ENCODE assay signal across 7 mouse cellular contexts in the genomic region with DNA sequence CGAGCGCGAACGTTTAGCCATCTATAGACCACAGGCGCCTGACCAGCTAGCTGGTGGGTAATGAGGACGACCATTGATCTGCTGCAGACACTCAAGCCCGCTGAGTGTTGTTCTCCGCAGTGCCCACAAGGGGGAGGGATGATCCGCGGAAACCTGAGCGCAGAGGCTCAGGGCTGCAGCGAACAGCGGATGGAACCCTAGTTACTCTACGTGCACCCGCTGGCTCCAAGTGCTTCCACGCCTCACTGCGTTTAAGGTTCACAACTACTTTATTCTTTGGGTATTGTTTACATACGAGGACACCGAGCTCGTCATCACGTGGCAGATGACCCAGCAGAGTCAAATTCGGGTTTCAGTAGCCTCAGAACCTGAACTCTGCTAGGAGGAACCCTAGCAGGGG. TPM values are rescaled to one million over a fixed set of nuclear protein-coding genes. Genes with fewer than 3 reads are reported as not detected.
A peak's percentile ranks its signal among the peaks of the same experiment; 100 is the strongest.
DNase-seq lines count a peak whose midpoint lies in the region; TF ChIP-seq lines count a peak whose summit lies in the region.

No protein-coding gene starts in this region.

- WGBS in small intestine, adult 2 months, result 6% methylated on average over 22 of the region's 22 CpGs

- intact Hi-C loops in left cerebral cortex, postnatal 36 days (cut with DNase I), result no loop called here

- no peaks in the 10 kb centered on the region for H3K36me3 ChIP-seq in small intestine, adult 2 months (ENCODE audit: control insufficient read depth, insufficient read depth, low read length)

- H3K4me1 ChIP-seq in small intestine, adult 2 months (ENCODE audit: control insufficient read depth, insufficient read depth, insufficient read length, low read length), result peaks cover 36% of the 10 kb centered on the region

- DNase-seq in T-cell, adult 2 months (ENCODE audit: low spot score), result peak; percentile 79
- DNase-seq in cerebellum, postnatal 14 days, result peak; percentile 80 to 81
- DNase-seq in gastrocnemius, postnatal 10 days, result peak; percentile 73
- DNase-seq in hindlimb bud, embryonic 11.5 days (ENCODE audit: extremely low spot score, low read depth, low spot score), result peak; percentile 69
- peak; percentile 49 to 60 for DNase-seq in left cerebral cortex, postnatal 36 days (ENCODE audit: low spot score in 2 of 2)
- peak; percentile 91 for DNase-seq in mesoderm, embryonic 11.5 days (ENCODE audit: low read depth, low spot score)

- H3K4me3 ChIP-seq in small intestine, adult 2 months (ENCODE audit: low read depth, low read length), result peak overlapping the region; percentile 25

- TF ChIP-seq CTCF in small intestine, adult 2 months (IDR thresholded peaks at IDR 0.05; ENCODE audit: extremely low read depth, insufficient read length, insufficient replicate concordance, low read depth, low read length), result peak; percentile 81

- H3K27ac ChIP-seq in small intestine, adult 2 months (ENCODE audit: insufficient read depth, low read depth, low read length), result peak overlapping the region; percentile 83

- no peak for TF ChIP-seq POLR2A in small intestine, adult 2 months (IDR thresholded peaks at IDR 0.05; ENCODE audit: low read depth, low read length)

- no peaks in the 10 kb centered on the region for H3K27me3 ChIP-seq in small intestine, adult 2 months (ENCODE audit: control insufficient read depth, insufficient read depth, low read length)

RNA-seq across cellular contexts. Expression of a gene that starts 4.4 kb away (rescaled TPM):
- total RNA-seq in gastrocnemius, postnatal 10 days (2021), result 10 to 100 TPM in 1 of 2 experiments, 1 to 10 TPM in 1; 9.7 to 12.6 TPM
- total RNA-seq in left cerebral cortex, postnatal 36 days (2021), result 10 to 100 TPM; 11.6 to 12.6 TPM
- 105 and 122 TPM in 2 replicates for polyA plus RNA-seq in small intestine, adult 2 months (2012; rRNA removed)

RNA-seq across cellular contexts. Expression of a gene that starts 53.4 kb away (rescaled TPM):
- 10 to 100 TPM in 1 of 2 experiments, 1 to 10 TPM in 1; 8.2 to 10.3 TPM for total RNA-seq in gastrocnemius, postnatal 10 days (2021)
- 10 to 100 TPM; 16.3 to 18.8 TPM for total RNA-seq in left cerebral cortex, postnatal 36 days (2021)
- polyA plus RNA-seq in small intestine, adult 2 months (2012; rRNA removed), result 10.4 and 16.6 TPM in 2 replicates

Comparison
In these comparisons a context has a peak if more than half of its experiments do, and no peak if none do; other contexts are left out.
1. Peak in every context shown above with its lines: DNase-seq, H3K4me3 ChIP-seq and H3K27ac ChIP-seq.